Mouse (Mus musculus): ENCODE measurements around the gene Itgb5.

GRCm38 (mm10) chr16:33934701-33935406 lies 105.4 kb downstream of the Itgb5 start:
- TF ChIP-seq CTCF (IDR thresholded peaks at IDR 0.05; ENCODE audit: low read depth, low read length) (no peak), POLR2A (IDR thresholded peaks at IDR 0.05; ENCODE audit: borderline replicate concordance, low read depth, low read length) (no peak)

Data from bone marrow macrophage, adult 2 months (primary cell).